Mouse (Mus musculus): ENCODE measurements around the gene Als2cl. TPM values are rescaled to one million over a fixed set of nuclear protein-coding genes. Genes with fewer than 3 reads are reported as not detected.

Gene Als2cl
- polyA plus RNA-seq, 1 experiment from 2014 or later = 6.1 TPM

DNA sequence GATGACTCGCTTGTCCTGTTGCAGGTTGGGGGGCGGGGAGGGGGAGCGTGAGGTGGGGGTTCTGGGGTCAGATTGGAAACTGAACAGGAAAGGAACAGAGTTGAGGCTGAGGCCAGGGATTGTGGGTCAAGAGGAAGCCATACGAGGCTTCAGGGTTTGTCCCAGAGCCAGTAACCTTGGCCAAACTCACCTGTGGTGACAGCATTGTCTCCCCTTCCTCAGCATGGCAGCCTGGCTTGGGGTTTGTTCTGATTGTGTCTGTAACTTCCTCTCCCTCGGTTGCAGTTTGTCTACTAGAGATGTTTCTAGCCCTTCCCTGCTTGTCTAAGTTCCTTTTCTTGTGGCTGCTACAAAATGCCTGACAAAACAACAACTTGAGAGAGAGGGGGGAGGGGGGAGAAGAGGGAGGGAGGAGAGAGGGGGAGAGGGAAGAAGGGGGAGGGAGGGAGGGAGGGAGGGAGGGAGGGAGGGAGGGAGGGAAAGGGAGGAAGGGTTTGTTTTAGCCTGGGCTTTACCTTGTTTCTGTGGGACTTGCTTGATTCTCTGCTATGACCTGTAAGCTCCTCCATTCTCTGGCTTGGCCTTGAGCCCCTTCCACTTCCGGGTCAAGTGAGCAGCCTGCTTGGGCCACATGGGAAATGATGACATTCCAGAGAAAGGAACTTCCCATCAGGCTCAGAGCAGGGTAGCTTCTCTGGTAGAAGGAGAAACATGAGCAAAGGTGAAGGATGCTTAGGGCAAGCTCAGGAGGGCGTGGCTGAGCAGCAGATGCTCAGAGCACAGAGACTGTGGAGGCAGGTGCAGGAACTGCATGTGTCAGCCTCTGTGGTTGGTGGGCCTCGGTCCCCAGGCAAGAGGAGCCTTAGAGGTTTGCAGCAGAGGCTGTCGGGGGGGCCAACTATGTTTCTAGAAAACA is 8.0 kb downstream of the Als2cl start:
- Histone ChIP-seq H3K9ac (ENCODE audit: low read length) (no peak overlapping the region), H3K9me3 (ENCODE audit: control insufficient read depth, low read length) (no peaks in the 10 kb centered on the region), H3K4me1 (replicated peaks; ENCODE audit: control insufficient read depth, insufficient read depth) (no peaks in the 10 kb centered on the region), H3K4me2 (replicated peaks; ENCODE audit: low read depth) (no peak overlapping the region), H3K27ac (replicated peaks) (no peak overlapping the region), H3K36me3 (ENCODE audit: control insufficient read depth, insufficient read depth, low read length) (peaks cover 2% of the 10 kb centered on the region; the same call in 1 of the 2 replicates), H3K27me3 (ENCODE audit: control insufficient read depth, insufficient read depth, low read length) (no peaks in the 10 kb centered on the region), H3K4me3 (ENCODE audit: low read depth, low read length) (no peak overlapping the region)
- 68% methylated on average over 9 of the region's 9 CpGs for WGBS
- TF ChIP-seq CTCF (IDR thresholded peaks at IDR 0.05; ENCODE audit: low read depth) (no peak), EP300 (optimal IDR thresholded peaks at IDR 0.05) (no peak)
- no peak for DNase-seq (ENCODE audit: low spot score)
- ATAC-seq (ENCODE audit: low FRiP score, low TSS enrichment) = no peak

DNA sequence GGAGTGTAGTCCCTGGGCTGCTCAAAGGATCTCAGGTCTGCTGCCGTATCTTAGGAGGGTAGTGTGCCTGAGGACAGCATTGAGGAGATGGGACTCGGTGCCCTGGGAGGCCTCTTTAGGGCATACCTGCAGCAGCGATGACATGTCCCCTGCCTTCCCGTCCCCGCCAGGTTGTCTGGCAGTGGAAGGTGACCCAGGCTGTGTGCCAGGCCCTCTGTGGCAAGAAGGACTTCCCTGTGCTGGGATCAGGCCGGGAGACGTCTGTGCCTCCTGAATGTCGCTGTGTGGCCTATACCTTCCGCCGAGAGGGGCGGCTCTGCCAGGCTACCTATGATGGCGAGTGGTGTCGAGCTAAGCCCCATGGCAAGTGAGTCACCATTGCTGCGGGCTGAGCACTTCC is 9.3 kb downstream of the Als2cl start:
- ATAC-seq (ENCODE audit: low FRiP score, low TSS enrichment) (no peak), DNase-seq (ENCODE audit: low spot score) (no peak)
- Histone ChIP-seq H3K27ac (replicated peaks) (no peak overlapping the region), H3K9ac (ENCODE audit: low read length) (no peak overlapping the region), H3K9me3 (ENCODE audit: control insufficient read depth, low read length) (no peaks in the 10 kb centered on the region), H3K4me3 (ENCODE audit: low read depth, low read length) (no peak overlapping the region), H3K4me2 (replicated peaks; ENCODE audit: low read depth) (no peak overlapping the region), H3K27me3 (ENCODE audit: control insufficient read depth, insufficient read depth, low read length) (no peaks in the 10 kb centered on the region), H3K4me1 (replicated peaks; ENCODE audit: control insufficient read depth, insufficient read depth) (no peaks in the 10 kb centered on the region), H3K36me3 (ENCODE audit: control insufficient read depth, insufficient read depth, low read length) (peaks cover 2% of the 10 kb centered on the region; the same call in 1 of the 2 replicates)
- TF ChIP-seq CTCF (IDR thresholded peaks at IDR 0.05; ENCODE audit: low read depth) (no peak), EP300 (optimal IDR thresholded peaks at IDR 0.05) (no peak)
- WGBS = 91% methylated on average over 14 of the region's 14 CpGs

DNA sequence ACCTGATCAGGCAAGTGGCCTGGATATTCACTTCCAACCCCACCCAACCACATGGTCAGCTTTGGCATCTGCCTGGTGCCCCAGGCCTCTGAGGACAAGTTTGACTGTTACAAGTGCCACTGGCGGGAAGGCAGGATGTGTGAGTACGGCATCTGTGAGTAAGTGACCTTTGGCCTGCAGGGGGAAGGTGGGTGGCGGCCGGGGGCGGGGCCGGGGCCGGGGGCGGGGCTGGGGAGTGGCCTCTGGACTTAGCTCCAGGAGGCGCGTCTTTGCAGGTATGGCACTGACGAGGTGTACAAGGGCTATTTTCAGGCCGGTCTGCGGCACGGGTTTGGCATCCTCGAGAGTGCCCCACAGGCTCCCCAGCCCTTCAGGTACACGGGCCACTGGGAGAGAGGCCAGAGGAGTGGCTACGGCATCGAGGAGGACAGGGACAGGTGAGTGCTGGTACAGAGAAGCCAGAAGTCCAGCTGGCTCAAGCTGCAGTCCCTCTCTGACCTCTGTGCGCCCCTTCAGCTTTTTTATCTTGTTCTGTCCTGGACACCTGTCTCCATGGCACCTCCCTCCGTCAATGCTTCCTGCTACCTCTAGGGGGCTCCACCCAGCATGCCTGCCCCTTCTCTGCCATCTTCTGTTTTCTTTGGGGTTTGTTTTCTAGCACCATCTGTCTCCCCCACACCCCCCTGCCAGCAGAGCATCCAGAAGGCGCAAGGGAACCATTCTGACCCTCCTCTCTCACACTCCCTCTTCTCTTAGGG is 10.5 kb downstream of the Als2cl start:
- H3K4me2 ChIP-seq (replicated peaks; ENCODE audit: low read depth) = no peak overlapping the region

DNA sequence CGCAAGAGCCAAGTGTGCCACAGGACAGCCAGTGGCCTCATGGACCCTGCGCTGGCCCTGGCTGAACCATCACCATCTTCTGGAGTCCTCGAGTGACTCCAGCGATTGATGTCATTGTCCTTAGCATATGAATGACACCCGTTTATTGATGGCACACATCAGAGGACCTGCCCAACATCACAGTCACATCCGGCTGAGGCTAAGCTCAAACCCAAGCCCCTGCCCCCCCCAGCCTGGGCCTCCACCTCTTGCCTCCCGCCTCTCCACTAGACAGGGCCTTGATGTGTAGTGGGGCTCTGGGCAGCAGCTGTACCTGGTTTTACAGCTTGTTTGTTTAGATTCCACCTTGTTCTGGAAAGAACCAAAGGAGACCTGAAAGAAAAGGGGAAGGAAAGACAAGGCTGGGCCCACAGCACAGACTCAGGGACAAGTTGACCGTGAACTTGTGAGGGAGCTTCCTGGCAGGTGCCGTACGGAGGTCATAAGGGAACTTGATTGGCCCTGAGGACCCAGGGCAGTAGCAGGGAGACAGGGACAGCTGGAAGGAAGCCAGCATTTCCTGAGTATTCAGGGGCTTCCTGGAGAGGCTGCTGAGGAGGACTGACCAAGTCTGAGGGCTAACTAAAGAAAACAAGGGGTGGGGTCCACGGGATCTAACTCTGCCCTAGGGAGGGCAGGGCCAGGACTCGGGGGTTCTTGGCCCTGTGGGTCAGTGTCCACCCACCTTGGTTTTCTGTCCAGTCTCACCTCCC is 11.6 kb downstream of the Als2cl start:
- ATAC-seq (ENCODE audit: low FRiP score, low TSS enrichment) = no peak
- no peak for DNase-seq (ENCODE audit: low spot score)
- TF ChIP-seq CTCF (IDR thresholded peaks at IDR 0.05; ENCODE audit: low read depth) (no peak), EP300 (optimal IDR thresholded peaks at IDR 0.05) (no peak)

More for the DNA sequence above, 10.5 kb downstream of the Als2cl start:
- Histone ChIP-seq H3K36me3 (ENCODE audit: control insufficient read depth, insufficient read depth, low read length) (0 out of 2 replicates have a peak, but pooled peaks cover 2% of the 10 kb centered on the region), H3K27ac (replicated peaks) (no peak overlapping the region), H3K9me3 (ENCODE audit: control insufficient read depth, low read length) (no peaks in the 10 kb centered on the region), H3K4me1 (replicated peaks; ENCODE audit: control insufficient read depth, insufficient read depth) (no peaks in the 10 kb centered on the region), H3K4me3 (ENCODE audit: low read depth, low read length) (no peak overlapping the region), H3K9ac (ENCODE audit: low read length) (no peak overlapping the region), H3K27me3 (ENCODE audit: control insufficient read depth, insufficient read depth, low read length) (no peaks in the 10 kb centered on the region)
- 26% methylated on average over 19 of the region's 21 CpGs for WGBS
- DNase-seq (ENCODE audit: low spot score) (peak; percentile 86), ATAC-seq (ENCODE audit: low FRiP score, low TSS enrichment) (peak; percentile 73)
- TF ChIP-seq EP300 (optimal IDR thresholded peaks at IDR 0.05) = no peak
- TF ChIP-seq CTCF (IDR thresholded peaks at IDR 0.05; ENCODE audit: low read depth) = peak; percentile 55

DNA sequence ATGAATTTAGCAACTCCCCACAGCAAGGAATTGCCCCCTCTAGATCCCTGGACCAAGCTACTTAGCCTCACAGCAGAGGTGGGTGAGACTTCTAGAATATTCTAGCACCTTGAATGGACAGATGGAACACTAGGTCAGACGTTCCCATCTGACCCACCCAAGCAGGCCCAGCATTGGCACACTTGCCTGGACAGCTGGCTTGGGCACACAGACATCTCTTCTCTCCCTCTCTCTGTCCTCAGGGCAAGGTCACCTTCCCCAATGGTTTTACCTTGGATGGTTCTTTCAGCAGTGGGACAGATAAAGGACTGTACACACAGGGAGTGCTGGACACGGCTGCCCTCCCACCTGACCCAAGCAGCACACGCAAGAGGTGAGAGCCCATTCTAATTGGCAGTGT is 12.9 kb downstream of the Als2cl start:
- Histone ChIP-seq H3K4me2 (replicated peaks; ENCODE audit: low read depth) (no peak overlapping the region), H3K36me3 (ENCODE audit: control insufficient read depth, insufficient read depth, low read length) (0 out of 2 replicates have a peak, but pooled peaks cover 2% of the 10 kb centered on the region), H3K27ac (replicated peaks) (no peak overlapping the region), H3K9ac (ENCODE audit: low read length) (no peak overlapping the region), H3K4me1 (replicated peaks; ENCODE audit: control insufficient read depth, insufficient read depth) (no peaks in the 10 kb centered on the region), H3K4me3 (ENCODE audit: low read depth, low read length) (no peak overlapping the region), H3K27me3 (ENCODE audit: control insufficient read depth, insufficient read depth, low read length) (no peaks in the 10 kb centered on the region), H3K9me3 (ENCODE audit: control insufficient read depth, low read length) (no peaks in the 10 kb centered on the region)
- TF ChIP-seq CTCF (IDR thresholded peaks at IDR 0.05; ENCODE audit: low read depth) = no peak
- no peak for TF ChIP-seq EP300 (optimal IDR thresholded peaks at IDR 0.05)
- 86% methylated on average over 3 of the region's 3 CpGs for WGBS
- ATAC-seq (ENCODE audit: low FRiP score, low TSS enrichment) (no peak), DNase-seq (ENCODE audit: low spot score) (no peak)

More for the DNA sequence above, 11.6 kb downstream of the Als2cl start:
- 76% methylated on average over 12 of the region's 12 CpGs for WGBS
- 0 out of 2 replicates have a peak, but pooled peaks cover 2% of the 10 kb centered on the region for H3K36me3 ChIP-seq (ENCODE audit: control insufficient read depth, insufficient read depth, low read length)
- H3K9me3 ChIP-seq (ENCODE audit: control insufficient read depth, low read length) = no peaks in the 10 kb centered on the region
- no peak overlapping the region for H3K9ac ChIP-seq (ENCODE audit: low read length)
- H3K27ac ChIP-seq (replicated peaks) = no peak overlapping the region
- no peak overlapping the region for H3K4me3 ChIP-seq (ENCODE audit: low read depth, low read length)
- H3K4me1 ChIP-seq (replicated peaks; ENCODE audit: control insufficient read depth, insufficient read depth) = no peaks in the 10 kb centered on the region
- no peak overlapping the region for H3K4me2 ChIP-seq (replicated peaks; ENCODE audit: low read depth)
- H3K27me3 ChIP-seq (ENCODE audit: control insufficient read depth, insufficient read depth, low read length) = no peaks in the 10 kb centered on the region

All from stomach, postnatal 0 days (tissue).